Mouse (Mus musculus) neural tube, embryonic 14.5 days (tissue): ENCODE measurements around the gene 4933402N03Rik. TPM values are rescaled to one million over a fixed set of nuclear protein-coding genes. Genes with fewer than 3 reads are reported as not detected.

Source experiments
- polyA plus RNA-seq: library from polyadenylated mRNA; unstranded; fragments of >200 nt; fragmentation: Nextera tagmentation; extraction: Ambion mirVana; gene quantifications from 2 replicates; pipeline ENCODE4 v1.2.1, GENCODE M21; 2014

4933402N03Rik gene
- polyA plus RNA-seq, 1 experiment from 2014 or later: not detected

Other genes with a start within 250 kb of the 4933402N03Rik start
- gene Htra1, start 210.2 kb downstream of the 4933402N03Rik start, polyA plus RNA-seq: 5.7 and 18.5 TPM in 2 replicates
- not detected in 2 replicates for gene Dmbt1, start 114.3 kb downstream of the 4933402N03Rik start, polyA plus RNA-seq
- 0.05 TPM in 1 of 2 replicates, not detected in the other for gene 5430419D17Rik, start 28.1 kb upstream of the 4933402N03Rik start, polyA plus RNA-seq
- gene Cuzd1, start 176.0 kb upstream of the 4933402N03Rik start, polyA plus RNA-seq: not detected in 2 replicates
- not detected in 2 replicates for gene Fam24b, start 183.2 kb upstream of the 4933402N03Rik start, polyA plus RNA-seq
- gene Fam24a, start 187.6 kb upstream of the 4933402N03Rik start, polyA plus RNA-seq: not detected in 2 replicates
- 34.2 and 37.9 TPM in 2 replicates for gene 2310057M21Rik, start 216.4 kb upstream of the 4933402N03Rik start, polyA plus RNA-seq
- gene Pstk, start 224.8 kb upstream of the 4933402N03Rik start, polyA plus RNA-seq: 40.5 and 52.2 TPM in 2 replicates